Mouse (Mus musculus) inflammation-experienced regulatory T-cells, adult 6 months (primary cell): ENCODE data around the gene Lrrc8d. TPM values are rescaled to one million over a fixed set of nuclear protein-coding genes. Genes with fewer than 3 reads are reported as not detected.
"Not testable (repeated sequence)": the region's sequence is repeated elsewhere in the genome, so short reads cannot be mapped to it uniquely, and the experiment has no call there.

Source experiments
- ATAC-seq: one replicate; pipeline ENCODE4 v1.8.0; 2017
- polyA plus RNA-seq, 3 experiments: library from polyadenylated mRNA; unstranded; fragments of 100-300 nt; shearing (Covaris generic); gene quantifications; one replicate each; pipeline ENCODE4 v1.2.1; 2017

The Lrrc8d gene
- polyA plus RNA-seq, 3 experiments from 2014 or later: 11.8 to 28.4 (median 26.5) TPM

DNA sequence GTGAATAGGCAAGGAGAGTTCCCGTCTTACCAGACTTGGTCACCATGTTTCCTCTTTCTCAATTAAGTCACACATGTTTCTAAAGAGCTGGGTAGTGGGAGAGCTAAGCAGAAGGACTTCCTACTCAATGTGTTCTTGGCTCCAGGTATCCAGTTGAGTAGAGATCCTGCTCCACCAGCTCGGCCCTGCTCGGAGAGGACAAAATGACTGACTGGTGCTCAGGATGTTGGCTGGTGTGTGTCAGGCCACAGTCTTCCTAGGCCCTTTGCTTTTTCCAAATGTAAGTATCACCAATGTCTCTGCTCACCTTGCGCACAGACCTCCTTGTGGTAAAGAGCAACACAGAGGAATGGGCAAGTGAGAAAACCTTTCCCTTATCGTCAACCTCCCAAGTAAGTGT is 161.8 kb downstream of the Lrrc8d start:
- ATAC-seq: no peak

DNA sequence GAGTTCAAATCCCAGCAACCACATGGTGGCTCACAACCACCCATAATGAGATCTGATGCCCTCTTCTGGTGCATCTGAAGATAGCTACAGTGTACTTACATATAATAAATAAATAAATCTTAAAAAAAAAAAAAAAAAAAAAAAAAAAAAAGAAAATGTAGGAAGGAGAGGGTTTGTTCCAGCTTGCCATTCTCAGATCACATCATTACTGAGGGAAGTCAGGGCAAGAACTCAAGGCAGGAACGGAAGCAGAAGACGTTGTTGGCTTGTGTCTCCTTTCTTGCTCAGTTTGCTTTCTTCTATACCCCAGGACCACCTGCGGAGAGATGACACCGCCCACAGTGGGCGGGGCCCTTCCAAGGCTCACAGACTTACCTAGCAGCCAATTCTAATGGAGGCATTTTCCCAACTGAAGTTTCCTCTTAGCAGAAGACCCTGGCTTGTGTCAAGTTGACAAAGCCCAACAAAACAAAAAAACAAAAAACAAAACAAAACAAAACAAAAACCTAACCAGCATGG is 165.4 kb downstream of the Lrrc8d start:
- ATAC-seq: not testable (repeated sequence)

DNA sequence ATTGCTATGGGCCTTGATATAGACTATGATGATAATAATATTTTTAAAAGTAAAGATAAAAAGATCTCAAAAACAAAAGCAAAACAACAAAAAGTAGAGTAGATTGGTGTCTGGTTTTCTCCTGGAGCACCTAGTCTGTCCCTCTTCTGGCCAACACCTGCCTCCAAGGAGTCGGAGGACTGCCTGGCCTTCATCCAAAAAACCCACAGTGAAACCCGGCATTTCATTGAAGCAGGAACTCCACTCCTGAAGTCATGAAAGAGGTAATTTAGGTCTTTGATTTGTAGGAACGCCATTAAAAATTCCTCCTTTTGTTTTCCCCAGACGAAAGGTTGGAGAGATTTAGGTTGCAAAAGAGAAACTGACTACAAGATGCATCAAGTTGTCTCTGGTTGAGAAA is 167.7 kb downstream of the Lrrc8d start:
- ATAC-seq: no peak

DNA sequence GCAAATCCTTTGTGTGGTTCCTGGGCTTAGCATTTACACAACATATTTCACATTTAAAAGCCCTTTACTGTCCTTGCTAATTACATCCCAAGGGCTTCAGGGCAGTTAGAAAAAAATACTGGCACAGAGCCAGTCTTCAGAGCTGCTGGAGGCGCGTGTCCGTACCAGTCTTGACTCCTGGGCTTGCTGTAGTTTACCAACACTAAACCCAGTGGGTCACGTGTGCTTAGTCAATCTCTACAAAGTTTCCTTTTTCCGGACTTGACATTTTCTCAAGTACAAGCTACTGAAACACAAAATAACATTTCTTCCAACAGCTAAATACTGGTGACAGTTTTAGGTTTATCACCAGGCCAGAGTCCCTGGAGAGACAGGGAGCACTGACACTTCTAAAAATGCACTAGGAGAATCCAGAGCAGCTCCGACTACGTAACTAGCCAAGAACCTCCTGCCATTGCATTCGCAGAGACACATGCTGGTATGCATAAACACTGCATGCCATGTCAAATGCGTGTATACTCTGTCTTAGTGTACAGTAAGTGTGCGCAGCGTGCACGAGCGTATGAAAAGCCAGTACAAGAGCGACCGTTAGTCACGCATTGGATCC is 168.2 kb downstream of the Lrrc8d start:
- no peak for ATAC-seq

DNA sequence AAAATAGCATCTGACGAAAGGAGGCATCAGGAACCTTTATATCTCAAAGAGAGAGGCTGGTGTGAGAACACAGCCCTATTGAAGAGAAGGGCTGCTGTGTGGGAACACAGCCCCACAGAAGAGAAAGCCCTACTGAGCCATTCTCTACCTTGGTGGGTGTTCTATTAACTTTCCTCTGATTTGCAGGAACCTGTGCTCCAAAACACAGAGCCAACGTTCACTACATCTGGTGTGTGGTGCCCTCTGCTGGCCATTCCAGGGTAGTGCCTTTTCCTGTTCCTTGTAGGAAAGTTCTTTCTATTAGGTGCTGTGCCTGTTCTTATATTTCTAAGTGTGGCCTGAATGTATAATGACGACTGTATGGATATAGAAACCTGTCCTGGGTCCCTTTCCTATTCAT is 168.8 kb downstream of the Lrrc8d start:
- peak; percentile 72 for ATAC-seq

DNA sequence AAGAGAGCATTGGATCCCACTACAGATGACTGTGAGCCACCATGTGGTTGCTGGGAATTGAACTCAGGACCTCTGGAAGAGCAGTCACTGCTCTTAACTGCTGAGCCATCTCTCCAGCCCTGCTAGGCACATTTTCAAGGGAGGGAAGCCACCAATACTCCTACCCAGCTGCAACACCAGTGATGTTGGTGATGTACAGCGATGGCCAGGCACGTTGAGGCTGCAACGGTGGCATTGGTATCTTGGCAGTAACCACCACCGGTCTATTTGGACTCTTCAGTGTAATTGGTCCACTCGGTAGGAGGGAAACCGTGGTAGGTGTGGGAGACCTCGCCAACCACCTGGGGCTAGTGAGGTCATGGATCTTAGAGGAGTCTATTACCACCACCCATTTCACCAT is 170.0 kb downstream of the Lrrc8d start:
- no peak for ATAC-seq

DNA sequence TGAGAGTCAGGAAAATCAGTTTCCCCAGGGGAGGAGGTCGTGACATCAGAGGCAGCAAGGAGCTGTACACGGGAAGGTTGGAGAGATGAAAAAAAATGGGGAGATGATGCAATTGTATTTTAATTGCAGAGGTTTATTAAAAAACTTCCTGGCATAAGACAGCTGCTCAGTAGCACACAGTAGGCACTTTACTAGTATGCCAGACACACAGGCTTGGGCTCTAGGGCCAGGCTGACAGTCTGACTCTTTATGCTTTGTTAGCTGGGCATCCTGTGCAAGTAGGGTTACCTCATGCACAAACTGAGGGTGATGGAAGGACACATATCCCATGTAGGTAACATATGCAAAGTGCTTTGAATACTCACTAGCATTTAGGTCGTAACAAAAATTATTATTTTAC is 171.4 kb downstream of the Lrrc8d start:
- no peak for ATAC-seq

DNA sequence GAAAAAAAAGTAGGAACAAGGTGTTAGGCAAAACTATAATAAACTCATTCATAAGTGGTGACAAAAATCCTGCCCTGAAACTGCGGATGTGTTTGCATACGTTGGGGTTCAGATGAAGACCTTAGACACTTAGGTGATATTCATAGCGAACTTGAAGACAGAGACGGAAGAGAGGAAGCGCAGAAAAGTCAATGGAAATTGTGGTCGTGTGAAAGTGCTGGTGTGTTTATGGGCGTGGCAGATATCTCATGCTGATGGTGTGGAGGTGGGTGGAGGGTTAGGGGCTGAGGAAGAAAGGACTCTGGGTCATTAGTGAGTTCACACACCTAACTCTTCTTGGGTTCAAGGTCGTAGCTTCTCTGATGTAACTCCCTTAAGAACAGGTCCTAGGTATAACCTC is 172.4 kb downstream of the Lrrc8d start:
- peak; percentile 49 for ATAC-seq

DNA sequence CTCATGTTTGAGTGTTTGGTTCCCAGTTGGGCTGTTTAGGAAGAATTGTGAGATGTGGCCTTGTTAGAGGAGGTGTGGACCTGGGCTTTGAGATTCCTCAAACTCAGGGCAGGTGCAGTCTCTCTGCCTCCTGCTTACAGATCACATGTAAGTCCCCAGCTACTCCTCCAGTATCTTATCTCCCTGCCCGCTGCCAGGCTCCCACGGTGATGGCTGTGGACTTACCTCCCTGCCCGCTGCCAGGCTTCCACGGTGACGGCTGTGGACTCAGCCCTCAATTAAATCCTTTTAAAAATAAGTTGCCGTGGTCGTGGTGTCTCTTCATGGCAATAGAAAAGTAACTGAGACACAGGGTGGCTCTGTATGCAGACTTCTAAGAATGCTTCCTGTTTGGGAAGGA is 173.1 kb downstream of the Lrrc8d start:
- no peak for ATAC-seq

DNA sequence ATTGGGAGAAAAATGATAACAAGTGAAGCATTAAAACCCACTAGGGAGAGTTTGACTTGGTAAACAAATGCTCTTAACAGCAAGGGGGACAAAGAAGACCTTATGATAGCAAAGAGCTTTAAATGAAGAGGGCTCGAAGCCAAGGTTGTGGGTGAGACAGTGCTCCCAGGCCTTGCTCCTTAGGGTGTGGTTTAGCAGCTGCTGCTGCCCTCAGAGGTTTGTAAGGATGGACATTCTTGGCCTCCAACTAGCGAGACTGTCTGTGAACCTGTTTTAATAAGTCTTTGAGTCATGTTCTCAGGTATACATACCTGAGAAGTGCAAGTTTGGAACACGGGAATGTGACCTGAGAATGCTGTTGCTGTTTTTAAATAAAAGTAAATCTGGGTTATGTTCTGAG is 174.0 kb downstream of the Lrrc8d start:
- ATAC-seq: no peak

DNA sequence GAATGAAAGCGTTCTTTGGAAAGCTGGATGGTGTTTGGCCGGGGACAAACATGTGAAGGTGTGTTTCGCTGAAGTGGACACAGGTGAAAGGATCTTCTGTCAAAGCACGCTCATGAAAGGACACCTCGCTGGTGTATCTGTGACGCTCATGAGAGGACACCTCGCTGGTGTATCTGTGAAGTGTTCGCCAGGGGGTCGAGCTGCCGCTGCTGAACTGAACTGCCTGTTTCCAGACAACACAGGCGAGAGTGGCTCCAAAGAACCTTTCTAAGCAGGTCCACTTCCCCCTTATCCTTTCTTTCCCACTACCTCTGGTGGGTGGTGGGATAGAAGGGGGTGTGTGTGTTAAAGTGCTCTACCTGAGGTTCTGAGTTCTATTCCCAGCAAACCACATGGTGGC is 174.7 kb downstream of the Lrrc8d start:
- no peak for ATAC-seq

DNA sequence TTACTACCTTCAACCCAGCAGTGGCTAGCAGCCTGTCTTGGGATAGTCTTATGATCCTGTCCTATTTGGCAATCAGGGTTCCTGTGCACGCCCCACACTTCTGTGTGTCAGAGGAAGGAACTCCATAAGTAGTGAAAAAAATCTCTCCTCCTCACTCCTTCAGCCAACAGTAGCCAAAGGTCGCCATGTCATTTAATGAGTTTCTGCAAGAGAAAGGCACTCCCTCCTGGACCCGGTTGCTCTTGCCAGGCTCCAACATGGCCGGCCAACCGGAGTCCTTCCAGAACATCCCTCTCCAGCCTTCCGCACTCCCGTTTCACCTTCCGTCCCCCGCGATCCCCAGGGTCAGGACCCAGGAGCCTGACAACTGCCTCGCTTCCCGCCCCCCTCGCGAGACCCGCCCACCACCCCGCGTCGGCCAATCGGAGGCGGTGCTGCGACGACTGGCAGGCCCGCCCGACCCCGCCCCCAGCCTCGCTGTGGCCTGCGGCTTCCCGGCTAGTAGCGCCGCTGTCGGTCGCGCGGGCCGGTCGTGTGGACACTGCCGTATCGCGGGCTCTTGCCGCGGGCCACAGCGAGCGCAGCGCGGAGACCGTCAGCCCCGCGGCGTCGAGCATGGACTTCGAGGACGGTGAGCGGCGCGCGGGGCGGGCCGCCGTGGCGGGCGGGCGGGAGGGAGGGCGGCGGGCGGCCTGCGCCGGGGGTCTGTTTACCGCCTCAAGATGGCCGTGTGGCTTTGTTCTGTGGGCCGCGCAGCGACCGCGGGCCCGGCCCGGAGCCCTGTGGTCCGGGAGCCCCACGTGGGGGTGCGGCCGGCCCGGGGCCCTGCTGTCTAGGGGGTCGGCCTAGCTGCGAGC is 176.5 kb downstream of the Lrrc8d start, which contains the start of gene Zfp326:
Zfp326 (plus strand) TSS at position 498 of the 857 bp plus-strand sequence.
- ATAC-seq: peak; percentile 72

DNA sequence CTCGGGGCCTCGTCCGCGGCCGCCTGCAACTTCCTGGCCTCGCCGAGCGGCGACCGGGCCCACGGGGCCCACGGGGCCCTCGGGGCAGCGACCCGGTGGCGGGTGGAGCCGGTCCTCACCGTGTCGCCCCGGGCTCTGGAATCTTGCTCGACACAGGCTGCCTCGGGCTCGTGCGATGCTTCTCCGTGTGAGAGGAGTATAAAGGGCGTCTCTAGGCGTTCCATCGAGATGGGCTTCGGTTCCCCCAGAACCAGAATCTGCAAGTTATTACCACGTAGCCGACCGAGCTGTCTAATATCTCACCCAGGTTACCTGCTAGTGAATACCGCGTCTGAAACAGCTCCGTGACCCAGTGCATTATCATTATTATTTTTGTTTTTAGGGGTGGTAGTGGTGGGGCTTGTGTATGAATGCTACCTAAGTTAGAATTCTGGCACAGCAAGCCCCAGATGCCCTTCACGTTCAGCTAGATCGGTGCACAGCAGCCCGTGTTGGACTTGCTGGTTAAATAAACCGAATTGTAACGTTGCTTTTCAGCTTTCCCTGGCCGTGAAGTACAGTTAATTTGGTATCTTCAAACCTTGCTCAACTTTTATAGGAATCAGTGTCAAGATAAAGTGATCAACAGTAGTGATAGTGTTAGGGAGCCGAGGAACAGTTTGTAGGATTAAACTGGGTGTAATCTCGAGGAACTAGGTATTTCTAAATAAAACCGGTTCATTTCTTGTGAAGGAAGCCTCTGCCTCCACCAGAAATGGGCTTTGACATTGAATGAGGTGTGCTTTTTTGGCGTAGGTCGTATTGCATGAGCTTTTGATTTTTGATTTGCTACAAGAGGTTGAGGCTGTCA is 177.4 kb downstream of the Lrrc8d start:
- ATAC-seq: peak; percentile 42

Other genes with a start within 250 kb of the Lrrc8d start
- gene Lrrc8c, start 180.6 kb upstream of the Lrrc8d start, polyA plus RNA-seq: 10 to 100 TPM; 46.9 to 77.2 (median 63.8) TPM
- 10 to 100 TPM; 13.0 to 23.1 (median 15.0) TPM for gene Zfp326, start 176.6 kb downstream of the Lrrc8d start, polyA plus RNA-seq